Mouse (Mus musculus) CH12F3 (cell line): ENCODE measurements around the gene Map3k5.

Experiments used
- in situ Hi-C: fragments of 300-500 bp; cut with MboI; formaldehyde crosslinking; loops from 2 replicates; pipeline ENCODE4 v1.14.3; 2020; ENCODE audit warnings: low sequenced_read_pairs

The Map3k5 gene

GRCm38 (mm10) chr10:20001990-20002389 is 67.7 kb downstream of the Map3k5 start:
- in situ Hi-C loops: no loop called here

GRCm38 (mm10) chr10:20003006-20003405 is 68.7 kb downstream of the Map3k5 start:
- in situ Hi-C loops: no loop called here

GRCm38 (mm10) chr10:20004786-20005185 is 70.5 kb downstream of the Map3k5 start:
- in situ Hi-C loops: no loop called here

GRCm38 (mm10) chr10:20005491-20005952 is 71.2 kb downstream of the Map3k5 start:
- in situ Hi-C loops: no loop called here

GRCm38 (mm10) chr10:20006333-20007093 is 72.2 kb downstream of the Map3k5 start:
- in situ Hi-C loops: no loop called here

GRCm38 (mm10) chr10:20009310-20009709 is 75.0 kb downstream of the Map3k5 start:
- in situ Hi-C loops: no loop called here

GRCm38 (mm10) chr10:20010018-20010417 is 75.7 kb downstream of the Map3k5 start:
- in situ Hi-C loops: no loop called here

GRCm38 (mm10) chr10:20018406-20018805 is 84.1 kb downstream of the Map3k5 start:
- in situ Hi-C loops: no loop called here

- in situ Hi-C loops: no loop called here
Measured at GRCm38 (mm10) chr10:20018806-20019205, 84.5 kb downstream of the Map3k5 start.

- in situ Hi-C loops: no loop called here
Measured at GRCm38 (mm10) chr10:20021256-20021655, 87.0 kb downstream of the Map3k5 start.

- in situ Hi-C loops: no loop called here
Measured at GRCm38 (mm10) chr10:20021670-20022468, 87.6 kb downstream of the Map3k5 start.

GRCm38 (mm10) chr10:20022608-20023340 is 88.5 kb downstream of the Map3k5 start:
- in situ Hi-C loops: no loop called here

GRCm38 (mm10) chr10:20023524-20023923 is 89.3 kb downstream of the Map3k5 start:
- in situ Hi-C loops: no loop called here

- in situ Hi-C loops: no loop called here
Measured at GRCm38 (mm10) chr10:20024891-20025290, 90.6 kb downstream of the Map3k5 start.

- in situ Hi-C loops: no loop called here
Measured at GRCm38 (mm10) chr10:20025781-20026520, 91.7 kb downstream of the Map3k5 start.

- in situ Hi-C loops: no loop called here
Measured at GRCm38 (mm10) chr10:20030703-20031102, 96.4 kb downstream of the Map3k5 start.

- in situ Hi-C loops: no loop called here
Measured at GRCm38 (mm10) chr10:20031936-20032335, 97.7 kb downstream of the Map3k5 start.

GRCm38 (mm10) chr10:20036375-20036774 is 102.1 kb downstream of the Map3k5 start:
- in situ Hi-C loops: no loop called here

GRCm38 (mm10) chr10:20036846-20037245 is 102.6 kb downstream of the Map3k5 start:
- in situ Hi-C loops: no loop called here

- in situ Hi-C loops: no loop called here
Measured at GRCm38 (mm10) chr10:20039531-20039930, 105.3 kb downstream of the Map3k5 start.

- in situ Hi-C loops: no loop called here
Measured at GRCm38 (mm10) chr10:20040116-20040515, 105.8 kb downstream of the Map3k5 start.
